Mouse (Mus musculus) kidney, embryonic 14.5 days (tissue): ENCODE data around the gene Kcna6. TPM values are rescaled to one million over a fixed set of nuclear protein-coding genes. Genes with fewer than 3 reads are reported as not detected.

Experiments used
- ATAC-seq: fragments of 200-750 bp; cut with Nextera tagmentation; 2 replicates; pipeline ENCODE4 v1.8.0; 2017; ENCODE audit warnings: moderate number of reproducible peaks, mild to moderate bottlenecking, moderate TSS enrichment, moderate library complexity; ENCODE audit not compliant: low FRiP score, low TSS enrichment
- H3K27ac ChIP-seq: fragments of 300-500 bp; sonication (generic); 2 replicates; pipeline ENCODE4 v1.5.1; 2014; ENCODE audit warnings: low read depth, mild to moderate bottlenecking, low read length, moderate library complexity, mixed read lengths
- H3K27me3 ChIP-seq: fragments of 300-500 bp; sonication (generic); 2 replicates; pipeline ENCODE4 v1.6.1; 2014; ENCODE audit warnings: mild to moderate bottlenecking, low read length; ENCODE audit not compliant: control insufficient read depth, insufficient read depth
- H3K36me3 ChIP-seq: fragments of 300-500 bp; sonication (generic); 2 replicates; pipeline ENCODE4 v1.6.1; 2014; ENCODE audit warnings: low read length, mixed read lengths; ENCODE audit not compliant: control insufficient read depth, insufficient read depth
- H3K4me1 ChIP-seq: fragments of 300-500 bp; sonication (generic); 2 replicates; pipeline ENCODE4 v1.6.1; 2014; ENCODE audit warnings: low read length, mixed read lengths; ENCODE audit not compliant: control insufficient read depth, insufficient read depth
- H3K4me2 ChIP-seq: fragments of 300-500 bp; sonication (generic); replicated peaks from 2 replicates; pipeline ENCODE4 v1.6.1; 2014; ENCODE audit warnings: low read depth, mild to moderate bottlenecking, low read length
- H3K4me3 ChIP-seq: fragments of 300-500 bp; sonication (generic); 2 replicates; pipeline ENCODE4 v1.5.1; 2014; ENCODE audit warnings: mild to moderate bottlenecking, low read length
- H3K9ac ChIP-seq: fragments of 300-500 bp; sonication (generic); 2 replicates; pipeline ENCODE4 v1.6.1; 2014; ENCODE audit warnings: low read depth, mild to moderate bottlenecking, low read length, moderate library complexity
- H3K9me3 ChIP-seq: fragments of 300-500 bp; sonication (generic); 2 replicates; pipeline ENCODE4 v1.6.1; 2016; ENCODE audit warnings: low read length; ENCODE audit not compliant: control insufficient read depth
- WGBS: fragments of 180-500 bp; shearing (Covaris S2); extraction: QIAGEN DNeasy Blood & Tissue Kit; methylation state at CpG from one replicate; pipeline ENCODE4 v1.1.7; 2014; 5-methylcytosine and 5-hydroxymethylcytosine counted together
- polyA plus RNA-seq: library from polyadenylated mRNA; unstranded; fragments of >200 nt; fragmentation: Nextera tagmentation; extraction: Ambion mirVana; gene quantifications from 2 replicates; pipeline ENCODE4 v1.2.1, GENCODE M21; 2014

Gene Kcna6
- polyA plus RNA-seq, 1 experiment from 2014 or later = 2.5 TPM

DNA sequence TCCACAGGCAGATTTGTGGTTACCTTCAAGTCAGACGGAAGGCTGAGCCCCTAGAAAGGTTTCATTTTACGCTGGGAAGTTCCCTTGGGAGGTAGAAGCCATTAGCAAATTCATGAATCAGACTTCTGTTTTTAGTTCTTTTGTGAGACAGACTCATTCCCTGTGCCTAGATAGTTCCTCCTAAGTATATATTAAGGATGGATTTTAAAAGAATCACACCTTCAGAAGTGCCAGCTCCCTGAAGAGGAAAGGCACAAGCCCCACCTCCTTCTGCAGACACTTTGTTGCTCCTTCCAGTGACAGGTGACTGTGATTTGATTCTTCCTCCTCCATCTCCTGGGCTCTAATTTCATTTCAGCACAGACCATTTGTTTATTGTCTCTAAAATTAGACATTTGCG lies 2.1 kb upstream of the Kcna6 start:
- no peak overlapping the region for H3K4me2 ChIP-seq
- no peaks in the 10 kb centered on the region for H3K36me3 ChIP-seq
- ATAC-seq = no peak
- H3K27me3 ChIP-seq = peaks cover 23% of the 10 kb centered on the region
- H3K9ac ChIP-seq = no peak overlapping the region
- H3K4me1 ChIP-seq = peaks cover 7% of the 10 kb centered on the region; the same call in 1 of the 2 replicates
- WGBS = 43% methylated on average over 3 of the region's 3 CpGs
- no peak overlapping the region for H3K4me3 ChIP-seq
- H3K27ac ChIP-seq = no peak overlapping the region
- H3K9me3 ChIP-seq = no peaks in the 10 kb centered on the region

- H3K27me3 ChIP-seq = peaks cover 23% of the 10 kb centered on the region
- 0 out of 2 replicates have a peak, but pooled peaks have one; percentile 43 for ATAC-seq
These were observed 906 bp downstream of the Kcna6 start for GRCm38 (mm10) chr6:126739326-126740210.

DNA sequence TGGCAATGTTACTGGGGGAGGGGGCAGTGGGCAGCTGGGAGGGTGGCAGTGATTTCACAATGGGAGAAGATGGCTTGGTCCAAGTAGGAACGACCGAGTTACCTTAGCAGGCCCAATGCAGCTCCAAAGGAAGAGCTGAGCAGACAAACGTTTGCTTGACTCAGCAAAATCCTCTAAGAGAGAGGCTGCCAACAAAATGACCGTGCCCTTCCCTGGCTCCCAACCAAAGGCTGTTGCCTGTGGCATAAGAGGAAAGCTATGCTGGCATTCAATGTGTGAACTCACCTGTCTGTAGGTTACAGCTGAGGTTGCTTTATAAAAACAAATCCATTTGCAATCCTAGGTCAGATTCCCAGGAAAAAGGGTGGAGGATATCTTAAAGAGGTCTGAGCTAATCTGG lies 3.5 kb downstream of the Kcna6 start:
- Histone ChIP-seq H3K36me3 (no peaks in the 10 kb centered on the region), H3K9me3 (no peaks in the 10 kb centered on the region), H3K4me2 (no peak overlapping the region), H3K9ac (no peak overlapping the region), H3K4me3 (no peak overlapping the region), H3K4me1 (peaks cover 7% of the 10 kb centered on the region; the same call in 1 of the 2 replicates), H3K27ac (no peak overlapping the region), H3K27me3 (peaks cover 23% of the 10 kb centered on the region)
- 80% methylated on average over 4 of the region's 4 CpGs for WGBS
- ATAC-seq = no peak

More at GRCm38 (mm10) chr6:126739326-126740210, 906 bp downstream of the Kcna6 start:
- Histone ChIP-seq H3K4me2 (peak overlapping the region; percentile 99), H3K4me3 (peak overlapping the region; percentile 57), H3K36me3 (no peaks in the 10 kb centered on the region), H3K4me1 (peaks cover 7% of the 10 kb centered on the region; the same call in 1 of the 2 replicates), H3K27ac (no peak overlapping the region), H3K9me3 (no peaks in the 10 kb centered on the region), H3K9ac (peak overlapping the region; percentile 61)
- WGBS = 2% methylated on average over 67 of the region's 67 CpGs

DNA sequence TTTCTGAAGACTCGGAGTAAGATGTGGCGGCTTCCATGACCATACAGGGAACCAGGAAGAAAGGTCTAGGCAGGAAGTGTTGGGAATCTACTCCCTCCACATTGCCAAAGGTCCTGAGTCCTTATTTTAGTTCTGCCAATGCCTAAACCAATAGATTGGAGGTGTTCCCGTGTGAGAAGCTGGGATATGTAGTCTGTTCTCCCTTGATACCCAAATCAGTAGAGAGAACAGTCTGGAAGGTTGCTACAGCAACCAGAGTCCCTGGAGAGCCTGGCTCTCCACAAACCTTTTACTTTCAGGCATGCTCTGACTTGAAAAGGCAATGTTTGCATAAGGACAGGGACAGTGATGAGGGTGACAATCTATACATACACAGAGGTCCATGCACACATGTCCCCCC lies 4.7 kb downstream of the Kcna6 start:
- Histone ChIP-seq H3K4me1 (peaks cover 7% of the 10 kb centered on the region; the same call in 1 of the 2 replicates), H3K27me3 (peaks cover 23% of the 10 kb centered on the region), H3K9ac (no peak overlapping the region), H3K4me3 (no peak overlapping the region), H3K27ac (no peak overlapping the region), H3K9me3 (no peaks in the 10 kb centered on the region), H3K36me3 (no peaks in the 10 kb centered on the region), H3K4me2 (no peak overlapping the region)
- 71% methylated on average over 3 of the region's 3 CpGs for WGBS
- ATAC-seq = no peak

DNA sequence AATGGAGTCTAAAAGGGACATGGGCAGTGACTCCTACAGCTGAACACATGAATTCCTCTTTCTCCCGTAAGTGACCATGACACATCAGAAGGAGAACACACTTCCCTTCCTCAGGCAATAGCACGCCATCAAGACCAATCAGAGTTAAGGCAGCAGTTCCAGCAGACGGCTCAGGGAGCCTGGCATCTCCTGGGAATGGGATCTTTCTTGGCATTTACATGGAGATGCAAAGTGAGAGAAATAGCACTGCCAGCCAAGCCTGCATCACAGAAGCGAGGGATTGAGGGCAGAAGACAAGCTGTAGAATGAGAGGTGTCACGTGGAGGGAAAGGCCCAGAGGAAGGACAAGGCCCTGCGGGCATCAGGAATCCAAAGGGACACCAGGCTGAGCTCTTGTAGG lies 7.8 kb downstream of the Kcna6 start:
- WGBS = 73% methylated on average over 6 of the region's 6 CpGs
- ATAC-seq = no peak
- Histone ChIP-seq H3K27me3 (no peaks in the 10 kb centered on the region), H3K4me3 (no peak overlapping the region), H3K4me1 (no peaks in the 10 kb centered on the region), H3K9ac (no peak overlapping the region), H3K9me3 (no peaks in the 10 kb centered on the region), H3K27ac (no peak overlapping the region), H3K36me3 (no peaks in the 10 kb centered on the region), H3K4me2 (no peak overlapping the region)

DNA sequence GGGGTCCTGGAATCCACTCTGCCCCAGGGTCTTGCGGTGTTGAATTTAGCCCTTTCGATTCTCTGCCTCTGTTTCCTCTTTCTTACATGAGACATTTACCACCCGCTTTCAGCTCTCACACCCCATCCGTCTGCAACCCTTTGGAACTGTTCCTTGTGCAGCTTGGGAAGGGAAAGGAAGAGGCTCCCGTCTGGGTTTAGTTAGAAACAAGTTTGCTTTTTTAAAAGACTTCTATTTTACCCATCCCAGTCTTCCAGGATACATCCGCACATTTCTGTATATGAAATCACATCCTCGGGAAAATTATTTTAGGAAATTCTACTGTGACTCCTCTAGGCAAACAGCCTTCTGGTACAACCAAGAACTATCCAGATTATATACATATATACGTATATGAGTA lies 11.7 kb downstream of the Kcna6 start:
- H3K4me2 ChIP-seq = no peak overlapping the region
- no peak overlapping the region for H3K4me3 ChIP-seq
- H3K4me1 ChIP-seq = no peaks in the 10 kb centered on the region
- WGBS = 87% methylated on average over 8 of the region's 8 CpGs
- no peaks in the 10 kb centered on the region; the same call in 1 of the 2 replicates for H3K9me3 ChIP-seq
- H3K27ac ChIP-seq = no peak overlapping the region
- H3K27me3 ChIP-seq = no peaks in the 10 kb centered on the region
- no peak overlapping the region for H3K9ac ChIP-seq
- no peak for ATAC-seq
- no peaks in the 10 kb centered on the region for H3K36me3 ChIP-seq

GRCm38 (mm10) chr6:126718423-126719087 lies 21.9 kb downstream of the Kcna6 start:
- Histone ChIP-seq H3K4me2 (no peak overlapping the region), H3K27ac (no peak overlapping the region), H3K27me3 (no peaks in the 10 kb centered on the region), H3K4me3 (no peak overlapping the region), H3K4me1 (no peaks in the 10 kb centered on the region), H3K36me3 (no peaks in the 10 kb centered on the region), H3K9me3 (no peaks in the 10 kb centered on the region), H3K9ac (no peak overlapping the region)
- ATAC-seq = no peak
- 73% methylated on average over 12 of the region's 12 CpGs for WGBS

DNA sequence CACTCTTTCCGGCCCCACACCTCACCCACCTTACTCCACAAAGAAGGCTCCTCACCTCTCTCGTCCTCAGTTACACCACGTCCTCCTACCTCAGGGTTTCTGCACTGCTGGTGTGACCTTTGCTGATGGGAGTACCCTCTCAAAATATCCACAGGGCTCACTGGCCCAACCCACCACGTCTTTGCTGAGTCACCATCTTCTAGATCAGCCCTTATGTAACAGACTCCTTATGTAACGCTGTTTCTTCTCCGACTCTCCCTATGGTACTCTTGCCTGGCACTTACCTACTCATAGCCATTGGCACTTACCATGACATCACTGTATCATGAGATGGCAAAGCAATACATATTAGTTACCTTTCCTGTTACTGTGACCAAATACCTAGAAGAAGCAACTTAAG lies 27.9 kb downstream of the Kcna6 start:
- no peaks in the 10 kb centered on the region for H3K9me3 ChIP-seq
- WGBS = 79% methylated on average over 6 of the region's 6 CpGs
- H3K4me3 ChIP-seq = no peak overlapping the region
- H3K9ac ChIP-seq = no peak overlapping the region
- H3K4me1 ChIP-seq = no peaks in the 10 kb centered on the region
- no peaks in the 10 kb centered on the region for H3K36me3 ChIP-seq
- no peak overlapping the region for H3K27ac ChIP-seq
- peaks cover 3% of the 10 kb centered on the region; the same call in 1 of the 2 replicates for H3K27me3 ChIP-seq
- no peak for ATAC-seq
- no peak overlapping the region for H3K4me2 ChIP-seq

DNA sequence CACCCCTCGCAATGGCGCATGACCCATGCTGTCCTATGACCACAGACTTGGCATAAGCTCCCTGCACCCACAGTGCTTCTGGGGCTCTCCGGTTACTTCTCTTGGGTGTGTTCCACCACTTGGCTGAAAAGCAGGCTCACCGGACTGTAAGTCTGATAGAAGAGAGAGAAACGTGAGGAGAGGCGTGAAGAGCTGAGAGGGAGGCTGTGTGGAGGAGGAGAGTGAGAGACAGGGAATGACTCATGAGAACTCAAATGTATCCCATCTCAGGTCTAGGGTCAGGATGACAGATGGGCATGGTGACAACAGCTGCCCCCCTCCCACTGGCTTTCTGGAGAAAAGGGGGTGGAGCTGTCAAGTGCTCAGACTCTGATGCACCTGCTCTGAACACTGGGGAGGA lies 34.5 kb downstream of the Kcna6 start:
- ATAC-seq = peak; percentile 47

More for the DNA sequence above, 34.5 kb downstream of the Kcna6 start:
- H3K36me3 ChIP-seq = no peaks in the 10 kb centered on the region
- H3K4me2 ChIP-seq = no peak overlapping the region
- H3K9me3 ChIP-seq = no peaks in the 10 kb centered on the region
- no peaks in the 10 kb centered on the region for H3K4me1 ChIP-seq
- H3K27me3 ChIP-seq = no peaks in the 10 kb centered on the region; the same call in 1 of the 2 replicates
- H3K27ac ChIP-seq = no peak overlapping the region
- H3K4me3 ChIP-seq = no peak overlapping the region
- 42% methylated on average over 6 of the region's 6 CpGs for WGBS
- H3K9ac ChIP-seq = no peak overlapping the region
